Mouse (Mus musculus) heart, adult 2 months (tissue): ENCODE data around the gene Mcm8.

Source experiments
- EP300 ChIP-seq: fragments of 200-500 bp; IDR thresholded peaks from 2 replicates; pipeline ENCODE4 v1.6.1; 2011; ENCODE audit warnings: low read depth, low read length, control low read depth; ENCODE audit not compliant: insufficient read depth
- POLR2A ChIP-seq: fragments of 200-500 bp; IDR thresholded peaks from 2 replicates; pipeline ENCODE4 v1.6.1; 2011; ENCODE audit warnings: mild to moderate bottlenecking, low read depth, low read length, control low read depth; ENCODE audit not compliant: insufficient read depth

- TF ChIP-seq EP300 = 0 out of 2 replicates have a peak, but pooled peaks have one; percentile 30
- TF ChIP-seq POLR2A = no peak
Observed at GRCm38 (mm10) chr2:132781439-132782068, 34.4 kb upstream of the Mcm8 start.
